Mouse (Mus musculus): ENCODE measurements at regions not wholly inside any gene's neighbourhood (a gene's known extent, or its start where the extent isn't known, plus 50 kb on each side); places are given as distances from the start of the nearest gene placed in this dataset.
"Not testable (repeated sequence)": the region's sequence is repeated elsewhere in the genome, so short reads cannot be mapped to it uniquely, and the experiment has no call there.

GRCm38 (mm10) chr19:59516957-59517356 is 58.8 kb downstream of the Emx2 start:
- no peak for DNase-seq (ENCODE audit: low spot score in 2 of 2)
- intact Hi-C loops (cut with DNase I), result no loop called here

- DNase-seq (ENCODE audit: low spot score in 2 of 2), result peak; percentile 3 to 24
- intact Hi-C loops (cut with DNase I), result no loop called here
Observed at GRCm38 (mm10) chr19:59519156-59519555, 61.0 kb downstream of the Emx2 start.

- no peak for DNase-seq (ENCODE audit: low spot score in 2 of 2)
- intact Hi-C loops (cut with DNase I), result no loop called here
Observed at GRCm38 (mm10) chr19:59522176-59522575, 64.0 kb downstream of the Emx2 start.

- no peak for DNase-seq (ENCODE audit: low spot score in 2 of 2)
- intact Hi-C loops (cut with DNase I), result no loop called here
Observed at GRCm38 (mm10) chr19:59523356-59523755, 65.2 kb downstream of the Emx2 start.

GRCm38 (mm10) chr19:59564101-59564500 is 105.9 kb downstream of the Emx2 start:
- intact Hi-C loops (cut with DNase I), result no loop called here

GRCm38 (mm10) chr19:59568907-59569306 is 110.7 kb downstream of the Emx2 start:
- intact Hi-C loops (cut with DNase I), result no loop called here
- no peak for DNase-seq (ENCODE audit: low spot score in 2 of 2)

More at GRCm38 (mm10) chr19:59564101-59564500, 105.9 kb downstream of the Emx2 start:
- DNase-seq (ENCODE audit: low spot score in 2 of 2), result no peak

GRCm38 (mm10) chr19:59569590-59569989 is 111.4 kb downstream of the Emx2 start:
- intact Hi-C loops (cut with DNase I); DNase-seq (ENCODE audit: low spot score in 2 of 2): not testable (repeated sequence)

GRCm38 (mm10) chr19:59574346-59574745 is 116.2 kb downstream of the Emx2 start:
- intact Hi-C loops (cut with DNase I), result no loop called here
- DNase-seq (ENCODE audit: low spot score in 2 of 2), result no peak

GRCm38 (mm10) chr19:59577886-59578285 is 119.7 kb downstream of the Emx2 start:
- DNase-seq (ENCODE audit: low spot score in 2 of 2), result no peak
- intact Hi-C loops (cut with DNase I), result no loop called here

GRCm38 (mm10) chr19:59579676-59580075 is 121.5 kb downstream of the Emx2 start:
- intact Hi-C loops (cut with DNase I), result no loop called here
- DNase-seq (ENCODE audit: low spot score in 2 of 2), result no peak

GRCm38 (mm10) chr19:59585835-59586234 is 127.7 kb downstream of the Emx2 start:
- intact Hi-C loops (cut with DNase I), result no loop called here
- no peak for DNase-seq (ENCODE audit: low spot score in 2 of 2)

- no peak for DNase-seq (ENCODE audit: low spot score in 2 of 2)
Observed at GRCm38 (mm10) chr19:59587303-59587702, 129.1 kb downstream of the Emx2 start.

GRCm38 (mm10) chr19:59588068-59588522 is 129.9 kb downstream of the Emx2 start:
- peak in 1 of 2 experiments; percentile 7 for DNase-seq (ENCODE audit: low spot score in 2 of 2)
- intact Hi-C loops (cut with DNase I), result no loop called here

More at GRCm38 (mm10) chr19:59587303-59587702, 129.1 kb downstream of the Emx2 start:
- intact Hi-C loops (cut with DNase I), result no loop called here

GRCm38 (mm10) chr19:59590021-59590420 is 131.8 kb downstream of the Emx2 start:
- intact Hi-C loops (cut with DNase I), result no loop called here
- DNase-seq (ENCODE audit: low spot score in 2 of 2), result no peak

- intact Hi-C loops (cut with DNase I), result no loop called here
- no peak for DNase-seq (ENCODE audit: low spot score in 2 of 2)
Observed at GRCm38 (mm10) chr19:59592060-59592459, 133.9 kb downstream of the Emx2 start.

- intact Hi-C loops (cut with DNase I), result no loop called here
- DNase-seq (ENCODE audit: low spot score in 2 of 2), result no peak
Observed at GRCm38 (mm10) chr19:59624288-59624795, 166.2 kb downstream of the Emx2 start.

- intact Hi-C loops (cut with DNase I), result no loop called here
- no peak for DNase-seq (ENCODE audit: low spot score in 2 of 2)
Observed at GRCm38 (mm10) chr19:59627681-59628080, 169.5 kb downstream of the Emx2 start.

- intact Hi-C loops (cut with DNase I), result no loop called here
- DNase-seq (ENCODE audit: low spot score in 2 of 2), result no peak
Observed at GRCm38 (mm10) chr19:59628296-59629160, 170.4 kb downstream of the Emx2 start.

GRCm38 (mm10) chr19:59629161-59629445 is 170.9 kb downstream of the Emx2 start:
- intact Hi-C loops (cut with DNase I), result no loop called here
- no peak for DNase-seq (ENCODE audit: low spot score in 2 of 2)

- no peak for DNase-seq (ENCODE audit: low spot score in 2 of 2)
- intact Hi-C loops (cut with DNase I), result no loop called here
Observed at GRCm38 (mm10) chr19:59630095-59630494, 171.9 kb downstream of the Emx2 start.

- no peak for DNase-seq (ENCODE audit: low spot score in 2 of 2)
- intact Hi-C loops (cut with DNase I), result no loop called here
Observed at GRCm38 (mm10) chr19:59630706-59631105, 172.5 kb downstream of the Emx2 start.

All from left cerebral cortex, postnatal 14 days (tissue).